Mouse (Mus musculus): ENCODE measurements around the gene Rgma. TPM values are rescaled to one million over a fixed set of nuclear protein-coding genes. Genes with fewer than 3 reads are reported as not detected.

Gene Rgma
- total and polyA plus RNA-seq, 2 experiments from 2014 or later: 39.9 to 96.4 TPM

GRCm38 (mm10) chr7:73427794-73428193 is 52.5 kb downstream of the Rgma start:
- no peak overlapping the region for H3K4me3 ChIP-seq (ENCODE audit: low read depth, low read length)
- 93% methylated on average over 6 of the region's 6 CpGs for WGBS

GRCm38 (mm10) chr7:73428525-73428924 is 53.2 kb downstream of the Rgma start:
- no peaks in the 10 kb centered on the region for H3K27me3 ChIP-seq (ENCODE audit: insufficient read depth, low read length)
- DNase-seq (no peak), ATAC-seq (no peak)
- H3K4me2 ChIP-seq (ENCODE audit: low read depth): no peak overlapping the region
- no peak overlapping the region for H3K27ac ChIP-seq (ENCODE audit: low read depth, low read length)
- H3K4me1 ChIP-seq (ENCODE audit: insufficient read depth): no peaks in the 10 kb centered on the region
- no peak for TF ChIP-seq CTCF (IDR thresholded peaks at IDR 0.05; ENCODE audit: low read depth)
- no peak overlapping the region for H3K9ac ChIP-seq
- no peak overlapping the region for H3K4me3 ChIP-seq (ENCODE audit: low read depth, low read length)
- WGBS: 90% methylated on average over 3 of the region's 3 CpGs
- H3K9me3 ChIP-seq (ENCODE audit: low read length): no peaks in the 10 kb centered on the region
- peaks cover 36% of the 10 kb centered on the region for H3K36me3 ChIP-seq (ENCODE audit: insufficient read depth)

More at GRCm38 (mm10) chr7:73427794-73428193, 52.5 kb downstream of the Rgma start:
- TF ChIP-seq CTCF (IDR thresholded peaks at IDR 0.05; ENCODE audit: low read depth): no peak
- DNase-seq (no peak), ATAC-seq (no peak)
- peaks cover 34% of the 10 kb centered on the region for H3K36me3 ChIP-seq (ENCODE audit: insufficient read depth)
- no peak overlapping the region for H3K9ac ChIP-seq
- no peaks in the 10 kb centered on the region for H3K9me3 ChIP-seq (ENCODE audit: low read length)
- H3K4me1 ChIP-seq (ENCODE audit: insufficient read depth): no peaks in the 10 kb centered on the region
- no peak overlapping the region for H3K27ac ChIP-seq (ENCODE audit: low read depth, low read length)
- H3K27me3 ChIP-seq (ENCODE audit: insufficient read depth, low read length): no peaks in the 10 kb centered on the region
- H3K4me2 ChIP-seq (ENCODE audit: low read depth): no peak overlapping the region

- peak; percentile 23; the same call in 1 of the 2 replicates for TF ChIP-seq CTCF (IDR thresholded peaks at IDR 0.05; ENCODE audit: low read depth)
- Histone ChIP-seq H3K4me2 (ENCODE audit: low read depth) (no peak overlapping the region), H3K9ac (no peak overlapping the region), H3K9me3 (ENCODE audit: low read length) (no peaks in the 10 kb centered on the region), H3K36me3 (ENCODE audit: insufficient read depth) (peaks cover 62% of the 10 kb centered on the region), H3K27ac (ENCODE audit: low read depth, low read length) (no peak overlapping the region), H3K4me3 (ENCODE audit: low read depth, low read length) (no peak overlapping the region), H3K27me3 (ENCODE audit: insufficient read depth, low read length) (no peaks in the 10 kb centered on the region), H3K4me1 (ENCODE audit: insufficient read depth) (no peaks in the 10 kb centered on the region)
- ATAC-seq (peak; percentile 23; the same call in 1 of the 2 replicates), DNase-seq (peak; percentile 25)
- 71% methylated on average over 6 of the region's 6 CpGs for WGBS
Observed at GRCm38 (mm10) chr7:73433637-73434335, 58.5 kb downstream of the Rgma start.

- no peak for TF ChIP-seq CTCF (IDR thresholded peaks at IDR 0.05; ENCODE audit: low read depth)
- DNase-seq (no peak), ATAC-seq (peak; percentile 26)
- Histone ChIP-seq H3K9me3 (ENCODE audit: low read length) (no peaks in the 10 kb centered on the region), H3K9ac (no peak overlapping the region), H3K36me3 (ENCODE audit: insufficient read depth) (peaks cover 62% of the 10 kb centered on the region), H3K4me1 (ENCODE audit: insufficient read depth) (no peaks in the 10 kb centered on the region), H3K4me3 (ENCODE audit: low read depth, low read length) (no peak overlapping the region), H3K4me2 (ENCODE audit: low read depth) (no peak overlapping the region), H3K27ac (ENCODE audit: low read depth, low read length) (no peak overlapping the region), H3K27me3 (ENCODE audit: insufficient read depth, low read length) (no peaks in the 10 kb centered on the region)
- 80% methylated on average over 2 of the region's 2 CpGs for WGBS
Observed at GRCm38 (mm10) chr7:73434336-73434677, 59.0 kb downstream of the Rgma start.

- peak; percentile 52 for TF ChIP-seq CTCF (IDR thresholded peaks at IDR 0.05; ENCODE audit: low read depth)
- Histone ChIP-seq H3K4me1 (ENCODE audit: insufficient read depth) (no peaks in the 10 kb centered on the region), H3K9me3 (ENCODE audit: low read length) (no peaks in the 10 kb centered on the region), H3K27me3 (ENCODE audit: insufficient read depth, low read length) (no peaks in the 10 kb centered on the region), H3K27ac (ENCODE audit: low read depth, low read length) (no peak overlapping the region), H3K4me2 (ENCODE audit: low read depth) (no peak overlapping the region), H3K4me3 (ENCODE audit: low read depth, low read length) (no peak overlapping the region), H3K36me3 (ENCODE audit: insufficient read depth) (peaks cover 68% of the 10 kb centered on the region), H3K9ac (no peak overlapping the region)
- 66% methylated on average over 12 of the region's 12 CpGs for WGBS
- DNase-seq (no peak), ATAC-seq (peak; percentile 25; the same call in 1 of the 2 replicates)
Observed at GRCm38 (mm10) chr7:73435685-73436084, 60.4 kb downstream of the Rgma start.

- no peak overlapping the region for H3K4me2 ChIP-seq (ENCODE audit: low read depth)
- TF ChIP-seq CTCF (IDR thresholded peaks at IDR 0.05; ENCODE audit: low read depth): no peak
- H3K9ac ChIP-seq: no peak overlapping the region
- H3K4me3 ChIP-seq (ENCODE audit: low read depth, low read length): no peak overlapping the region
- DNase-seq (no peak), ATAC-seq (no peak)
- no peaks in the 10 kb centered on the region for H3K4me1 ChIP-seq (ENCODE audit: insufficient read depth)
- no peaks in the 10 kb centered on the region for H3K27me3 ChIP-seq (ENCODE audit: insufficient read depth, low read length)
- H3K36me3 ChIP-seq (ENCODE audit: insufficient read depth): peaks cover 89% of the 10 kb centered on the region
- H3K9me3 ChIP-seq (ENCODE audit: low read length): no peaks in the 10 kb centered on the region
- WGBS: 98% methylated on average over 3 of the region's 3 CpGs
- no peak overlapping the region for H3K27ac ChIP-seq (ENCODE audit: low read depth, low read length)
Observed at GRCm38 (mm10) chr7:73441802-73442201, 66.5 kb downstream of the Rgma start.

- 88% methylated on average over 4 of the region's 4 CpGs for WGBS
- H3K36me3 ChIP-seq (ENCODE audit: insufficient read depth): peaks cover 89% of the 10 kb centered on the region
- H3K27me3 ChIP-seq (ENCODE audit: insufficient read depth, low read length): no peaks in the 10 kb centered on the region
- H3K4me3 ChIP-seq (ENCODE audit: low read depth, low read length): no peak overlapping the region
- DNase-seq (no peak), ATAC-seq (no peak)
- no peak for TF ChIP-seq CTCF (IDR thresholded peaks at IDR 0.05; ENCODE audit: low read depth)
- no peak overlapping the region for H3K4me2 ChIP-seq (ENCODE audit: low read depth)
- no peaks in the 10 kb centered on the region for H3K9me3 ChIP-seq (ENCODE audit: low read length)
- no peak overlapping the region for H3K27ac ChIP-seq (ENCODE audit: low read depth, low read length)
- H3K4me1 ChIP-seq (ENCODE audit: insufficient read depth): no peaks in the 10 kb centered on the region
- H3K9ac ChIP-seq: no peak overlapping the region
Observed at GRCm38 (mm10) chr7:73442246-73442645, 66.9 kb downstream of the Rgma start.

Measured in forebrain, postnatal 0 days (tissue).